Mouse (Mus musculus) brain, embryonic 14.5 days (tissue): ENCODE data around the gene Sgip1.

ENCODE experiments used
- CTCF ChIP-seq: fragments of 200-500 bp; IDR thresholded peaks from 2 replicates; pipeline ENCODE4 v1.5.1; 2012; ENCODE audit warnings: inconsistent platforms, mild to moderate bottlenecking, moderate library complexity, borderline replicate concordance; ENCODE audit not compliant: insufficient read depth, insufficient read length; ENCODE audit errors: extremely low read depth
- POLR2A ChIP-seq: fragments of 200-500 bp; IDR thresholded peaks from 2 replicates; pipeline ENCODE4 v1.6.1; 2012; ENCODE audit warnings: mild to moderate bottlenecking, inconsistent platforms, borderline replicate concordance; ENCODE audit not compliant: poor library complexity, insufficient read depth, insufficient read length, severe bottlenecking; ENCODE audit errors: extremely low read depth

DNA sequence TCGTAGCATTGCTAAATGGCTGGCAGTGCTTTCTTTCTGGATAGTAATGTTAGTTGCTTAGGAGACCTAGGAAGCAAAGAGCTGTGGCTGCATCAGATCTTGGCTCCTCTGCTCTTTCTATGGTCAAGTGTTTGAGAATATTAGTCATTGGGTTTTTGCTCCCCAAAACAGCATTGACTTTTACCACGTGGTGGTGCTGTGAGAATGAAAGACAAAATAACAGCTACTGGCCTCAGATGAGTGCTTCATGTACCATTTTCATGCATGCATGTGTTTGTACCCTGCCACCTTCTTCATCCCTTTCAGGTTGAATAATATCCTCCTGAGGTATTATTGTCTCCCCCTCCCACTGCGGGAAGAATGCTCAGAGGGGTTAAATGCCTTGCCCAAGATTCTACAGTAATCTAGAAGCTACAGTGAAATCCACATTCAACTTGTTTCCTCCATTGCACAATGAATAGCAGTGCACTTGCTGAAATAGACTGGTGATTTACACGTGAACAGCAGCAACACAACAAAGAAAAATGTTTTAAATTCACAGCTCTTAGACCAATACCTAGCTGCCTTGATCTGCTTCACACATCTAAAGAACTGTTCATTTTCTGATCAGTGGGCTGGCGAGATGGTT, 172.7 kb downstream of the Sgip1 start:
- no peak for TF ChIP-seq POLR2A
- TF ChIP-seq CTCF: no peak
